Mouse (Mus musculus): Measurements from ENCODE around the gene Nphp1.

Nphp1 gene

DNA sequence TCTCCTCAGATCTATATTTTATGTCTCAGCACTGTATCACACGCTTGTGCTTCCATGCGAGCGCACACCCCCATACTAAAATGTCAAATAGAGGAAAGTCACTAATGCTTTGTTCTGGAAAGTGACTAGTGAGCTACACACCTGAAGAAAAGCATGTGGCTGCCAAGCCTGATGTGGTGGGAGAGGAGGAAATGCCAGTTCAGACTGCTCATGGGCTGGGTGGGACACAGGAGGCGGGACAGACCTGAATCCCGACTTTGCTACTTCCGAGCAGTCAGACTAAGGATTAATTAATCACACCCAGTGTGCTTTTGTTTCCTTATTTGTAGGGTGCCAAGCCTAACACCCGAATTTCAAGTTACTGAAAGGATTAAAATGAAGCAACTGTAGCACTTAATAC, 40.4 kb downstream of the Nphp1 start:
- DNase-seq: no peak

DNA sequence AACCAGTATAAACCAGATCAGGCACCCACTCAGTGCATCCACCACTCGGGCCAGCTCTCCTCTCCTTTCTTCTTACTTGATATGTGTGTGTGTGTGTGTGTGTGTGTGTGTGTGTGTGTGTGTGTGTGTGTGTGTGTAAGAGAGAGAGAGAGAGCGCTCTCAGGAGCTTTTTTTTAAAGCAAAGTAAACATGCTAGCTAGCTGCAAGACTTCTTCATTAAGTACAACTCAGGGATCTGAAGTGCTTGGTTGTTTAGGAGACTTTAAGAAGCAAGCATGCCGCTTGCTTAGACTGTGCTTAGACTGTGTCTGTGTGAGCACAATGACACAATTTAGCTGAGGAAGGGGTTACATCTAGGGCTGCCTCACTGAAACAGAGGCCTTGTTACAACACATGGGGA, 46.1 kb downstream of the Nphp1 start:
- no peak for DNase-seq

DNA sequence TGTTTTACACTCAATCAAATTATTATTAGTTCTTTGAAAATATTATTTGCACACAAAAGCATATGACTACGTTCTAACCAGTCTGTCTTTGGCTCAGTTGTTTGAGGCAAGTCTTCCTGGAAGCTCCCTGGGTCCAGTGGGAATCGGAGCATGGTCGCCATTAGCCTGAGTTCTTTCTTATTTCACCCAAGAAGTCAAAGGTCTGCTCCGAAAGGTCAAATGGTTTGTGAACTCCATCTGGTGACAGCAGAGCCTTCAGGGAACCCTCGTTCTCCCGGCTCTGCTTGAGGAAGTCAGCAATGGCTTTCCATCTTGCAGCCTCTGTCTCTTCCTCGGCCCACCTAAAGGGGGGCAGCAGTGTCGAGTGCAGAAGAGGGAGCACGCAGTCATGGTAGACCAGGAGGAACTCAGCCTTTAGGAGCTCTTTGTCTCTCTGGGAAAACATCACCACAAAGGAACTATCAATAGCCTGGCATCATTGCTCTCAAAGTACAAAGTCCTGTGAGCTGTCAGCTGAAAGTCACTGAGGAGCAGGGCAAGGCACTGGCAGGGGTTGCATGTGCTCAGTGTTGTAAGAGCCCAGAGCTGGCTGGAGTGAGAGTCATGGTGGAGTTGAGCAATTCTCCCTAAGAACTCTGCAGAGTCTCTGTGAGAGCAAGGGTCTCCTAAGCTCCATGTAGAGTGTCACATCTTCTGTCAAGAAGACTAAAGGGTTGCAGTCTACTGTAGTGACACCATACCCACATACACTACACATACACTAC, 47.8 kb downstream of the Nphp1 start:
- no peak for DNase-seq

DNA sequence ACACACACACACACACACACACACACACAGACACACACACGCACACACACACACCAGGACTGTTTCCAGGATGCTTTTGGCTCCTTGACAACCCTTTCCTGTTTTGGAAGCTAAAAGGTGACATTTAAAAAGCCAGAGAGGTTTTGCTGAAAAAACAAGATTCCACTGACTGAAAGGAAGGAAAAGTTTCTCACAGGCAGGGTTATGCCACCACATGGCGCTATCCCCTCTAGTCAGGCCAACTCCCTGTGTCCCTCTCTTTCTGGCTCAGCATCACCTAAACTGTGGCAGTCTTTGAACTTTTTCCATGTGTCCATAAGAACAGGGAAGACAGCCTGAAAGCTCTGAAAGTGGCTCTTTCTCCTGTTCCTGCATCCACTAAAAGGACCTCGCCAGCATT, 50.8 kb downstream of the Nphp1 start:
- DNase-seq: no peak

DNA sequence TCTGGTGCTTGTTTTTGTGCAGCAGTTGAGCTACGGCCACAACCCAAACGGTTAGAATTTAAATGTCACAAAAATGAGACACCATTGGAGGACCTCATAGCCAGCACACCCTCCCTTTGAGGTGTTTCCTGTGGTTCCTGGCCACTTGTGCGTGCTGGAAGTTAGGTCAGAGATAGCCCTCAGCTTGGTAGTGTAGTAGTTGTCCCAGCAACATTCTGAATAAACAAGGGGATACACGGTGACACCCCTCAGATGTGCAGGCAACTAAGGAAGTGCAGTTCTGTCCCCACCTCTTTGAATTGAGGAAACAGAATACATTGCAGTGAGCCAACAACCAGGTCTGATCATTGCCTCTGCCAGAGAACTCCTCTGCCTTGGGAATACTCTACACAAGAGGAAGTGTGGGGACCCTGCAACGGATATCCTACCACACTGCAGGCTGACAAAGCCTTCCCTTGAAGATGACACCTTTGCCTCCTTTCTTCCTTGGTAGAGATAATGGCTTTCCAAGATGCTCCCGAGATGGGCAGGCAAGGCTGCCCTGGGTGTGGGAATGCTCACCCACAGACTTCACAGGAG, 52.0 kb downstream of the Nphp1 start:
- DNase-seq: no peak

DNA sequence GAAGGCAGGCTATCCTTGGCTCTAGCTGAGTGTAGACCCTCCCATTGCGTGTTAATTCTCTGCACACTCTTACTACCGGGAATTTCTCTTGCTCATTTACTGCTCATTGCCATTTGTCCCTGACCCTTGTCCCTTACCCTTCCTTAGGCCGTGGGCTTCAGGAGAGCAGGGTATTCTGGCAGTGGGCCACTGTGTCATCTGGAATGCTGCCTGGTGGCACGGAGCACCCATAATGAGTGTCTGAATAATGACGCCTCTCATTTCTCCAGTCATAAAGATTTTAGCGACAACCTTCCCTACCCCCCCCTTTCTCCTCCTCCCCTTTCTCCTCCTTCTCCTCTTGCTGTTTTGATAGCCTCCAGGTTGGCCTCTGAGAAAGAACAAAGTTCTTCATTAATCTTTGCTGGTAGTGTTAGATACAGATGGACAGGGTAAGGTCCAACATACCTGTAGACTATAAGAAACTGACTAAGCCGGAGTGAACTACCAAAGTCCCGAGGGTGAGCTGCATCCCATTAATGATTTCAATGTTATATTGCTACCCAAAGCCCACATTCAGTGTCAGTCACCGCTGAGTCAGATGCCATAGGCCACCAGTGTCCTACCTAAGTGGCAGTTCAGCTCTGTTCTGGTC, 53.1 kb downstream of the Nphp1 start:
- DNase-seq: no peak

DNA sequence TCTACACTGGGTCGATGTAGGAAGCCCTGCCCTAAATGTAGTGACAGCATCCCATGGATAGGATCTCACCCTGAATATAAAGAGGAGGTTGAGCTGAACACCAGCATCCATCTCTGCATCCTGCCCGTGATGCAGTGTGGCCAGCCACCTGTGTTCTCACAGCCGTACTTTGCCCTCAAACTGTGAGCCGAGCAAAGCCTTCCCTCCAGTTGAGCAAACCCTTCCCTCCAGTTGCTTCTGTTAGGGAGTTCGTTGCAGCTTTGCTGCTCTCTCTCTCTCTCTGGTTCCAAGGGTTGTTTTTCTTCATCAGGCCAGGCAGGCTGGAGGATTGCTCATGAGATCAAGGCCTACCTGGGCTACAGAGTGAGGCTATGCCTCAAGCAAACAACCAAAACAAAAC, 53.8 kb downstream of the Nphp1 start:
- no peak for DNase-seq

DNA sequence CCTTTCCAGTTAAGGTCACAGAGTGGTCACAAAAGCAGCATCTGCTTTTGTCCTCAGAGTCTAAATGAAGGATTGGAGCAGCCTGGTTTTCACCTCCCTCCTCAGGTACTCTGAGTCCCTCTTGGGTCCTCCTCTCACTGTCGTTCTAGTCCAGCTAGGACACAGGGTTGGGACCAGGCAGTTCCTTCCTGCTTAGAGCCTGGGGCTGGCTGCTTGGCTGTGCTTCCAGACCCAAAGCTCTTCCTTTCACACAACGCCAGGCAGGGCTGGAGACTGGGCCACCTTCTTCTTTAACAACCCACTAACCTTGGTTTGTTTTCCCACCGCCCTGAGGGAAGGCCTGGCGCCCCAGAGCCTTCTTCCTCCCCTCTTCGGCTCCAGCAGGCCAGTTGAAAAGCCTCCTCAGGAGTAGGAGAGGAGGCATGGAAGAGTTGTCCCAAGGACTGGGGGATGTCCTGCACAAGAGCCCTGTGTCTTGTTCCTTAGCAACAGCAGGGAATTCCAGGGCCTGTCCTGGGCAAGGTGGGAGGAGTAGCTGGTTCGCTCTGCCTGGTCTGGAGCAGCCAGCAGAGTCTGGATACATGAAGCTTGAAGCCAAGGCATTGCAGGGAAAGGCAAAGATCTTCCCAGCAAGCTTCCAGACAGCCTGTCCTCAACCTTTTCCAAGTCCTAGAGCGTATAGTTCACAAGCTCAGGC, 58.2 kb downstream of the Nphp1 start:
- no peak for DNase-seq

DNA sequence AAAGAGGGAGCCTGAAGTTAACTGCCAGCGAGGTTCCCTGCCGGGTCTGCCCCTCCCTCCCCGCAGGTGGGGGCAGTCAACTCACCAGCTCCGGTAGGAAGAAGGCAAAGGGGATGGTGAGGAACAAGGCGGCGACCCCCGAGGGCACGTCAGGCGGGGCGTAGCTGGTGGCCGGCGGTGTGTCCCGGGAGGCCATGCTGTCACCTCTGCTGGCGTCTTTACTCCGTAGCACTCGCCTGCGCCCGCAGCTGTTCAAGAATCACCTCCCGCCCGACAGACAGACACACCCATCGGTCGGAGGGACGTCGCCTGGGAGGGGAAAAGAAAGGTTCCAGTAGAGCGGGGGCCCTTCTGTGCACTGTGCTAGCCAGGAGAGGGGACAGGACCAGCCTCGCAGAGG, 59.0 kb downstream of the Nphp1 start, which contains the start of gene Mall:
Gene Mall, minus strand, starts transcription at position 262 of the 400 bp plus-strand sequence.
- peak in 1 of 2 experiments; percentile 19 for DNase-seq

DNA sequence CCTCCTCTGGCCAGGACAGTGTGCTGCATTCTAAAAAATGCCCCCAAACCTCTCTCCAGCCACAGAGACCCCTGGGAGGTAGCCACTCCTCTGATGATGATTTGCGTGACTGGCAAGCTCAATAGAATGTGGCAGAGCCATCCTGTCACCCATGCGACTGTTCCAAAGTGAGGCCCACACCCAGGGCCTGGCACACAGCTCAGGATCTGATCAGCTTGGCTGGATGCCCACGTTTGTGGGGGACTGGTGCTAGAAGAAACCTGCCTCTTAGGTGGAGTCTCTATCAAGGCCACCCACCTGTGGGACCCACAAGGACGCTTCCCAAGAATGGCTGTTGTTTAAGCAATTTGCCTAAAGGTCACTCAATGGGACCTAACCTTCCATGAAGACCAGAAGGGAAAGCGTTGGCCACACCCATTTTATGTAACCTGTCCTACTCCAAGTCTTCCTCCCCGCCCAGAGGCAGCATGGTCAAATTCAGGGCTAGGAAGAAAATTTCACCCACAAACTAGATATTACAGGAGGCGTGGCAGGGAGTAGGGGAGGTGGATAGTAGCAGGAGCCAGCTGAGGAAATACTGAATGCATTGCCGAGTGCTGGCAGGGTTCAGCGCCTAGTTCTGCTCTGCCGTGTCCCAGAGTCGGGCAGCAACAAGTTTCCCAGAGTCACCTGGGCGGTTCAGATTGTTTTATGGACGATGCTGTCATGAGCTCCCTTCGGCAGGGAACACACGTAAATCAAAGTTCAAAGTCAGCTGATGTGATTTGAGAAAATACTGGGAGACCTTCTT, 59.8 kb downstream of the Nphp1 start:
- DNase-seq: peak; percentile 20 to 36

DNA sequence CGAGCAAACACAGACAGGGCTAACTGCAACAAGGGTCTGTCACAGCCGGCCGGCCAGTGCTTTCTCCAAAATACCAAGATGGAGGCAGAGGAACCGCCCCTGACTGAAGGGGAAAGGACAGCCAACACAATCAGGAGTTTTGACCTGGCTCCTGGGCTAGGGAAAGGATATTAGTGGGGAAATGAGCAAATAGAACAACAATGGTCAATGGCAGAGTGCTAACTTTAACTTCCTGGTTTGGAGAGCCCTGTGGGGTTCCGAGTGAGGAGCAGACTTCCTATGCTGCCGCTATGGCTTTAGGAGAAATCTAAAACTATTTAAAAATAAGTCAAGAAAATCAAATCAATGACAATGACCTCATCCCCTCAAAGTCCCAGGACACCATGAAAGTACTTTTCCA, 60.6 kb downstream of the Nphp1 start:
- DNase-seq: no peak

DNA sequence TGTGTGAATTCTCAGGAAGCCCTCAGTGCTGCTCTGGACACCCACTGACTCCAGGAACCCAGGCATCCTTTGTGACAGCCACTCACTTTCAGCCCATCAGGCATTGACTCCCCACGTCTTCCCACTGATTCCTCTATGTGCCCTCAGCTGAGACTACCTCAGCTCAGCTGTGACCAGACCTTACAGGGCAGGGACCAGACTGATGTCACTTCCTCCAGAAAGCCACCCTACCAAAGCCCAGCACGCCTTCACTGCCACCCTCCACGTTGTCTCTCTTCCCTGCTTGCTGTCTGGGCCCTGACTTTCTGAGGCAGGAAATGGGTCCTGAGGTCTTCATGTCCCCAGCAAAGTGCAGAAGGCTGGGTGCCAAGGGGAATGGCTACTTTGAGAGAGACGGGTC, 65.5 kb downstream of the Nphp1 start:
- peak; percentile 15 to 28 for DNase-seq

DNA sequence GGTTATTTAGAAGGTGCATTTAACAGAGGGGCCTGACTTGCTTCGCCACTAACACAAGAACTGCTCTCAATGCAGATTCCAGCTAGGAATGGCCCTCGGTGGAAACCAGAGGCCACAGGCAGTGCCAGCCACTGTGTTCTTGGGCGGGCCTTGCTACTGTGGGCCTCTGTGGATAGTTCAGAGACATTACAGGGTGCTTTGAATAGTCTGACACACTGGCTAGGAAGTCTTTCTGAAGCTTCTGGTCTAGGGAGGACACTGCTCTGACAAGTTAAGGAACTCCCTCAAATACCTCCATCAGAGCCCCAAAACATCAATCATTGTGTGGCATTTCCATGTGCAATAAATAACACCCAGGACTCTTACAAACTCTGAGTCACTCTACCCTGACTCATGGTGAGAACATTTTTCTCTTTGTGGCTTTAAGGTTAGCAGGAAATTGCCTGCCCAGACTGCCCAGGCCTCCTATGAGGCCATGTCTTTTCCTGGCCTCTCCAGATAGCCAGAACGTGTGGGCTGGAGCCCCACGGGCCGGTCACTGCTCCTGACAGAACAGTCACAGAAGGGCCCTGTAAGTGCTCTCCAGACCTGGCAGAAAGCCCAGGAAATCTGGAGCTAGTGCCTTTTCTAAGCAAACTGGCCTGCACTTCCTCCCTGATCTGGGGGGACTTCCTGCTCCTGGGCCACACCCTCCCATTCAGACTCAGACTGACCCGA, 66.4 kb downstream of the Nphp1 start:
- peak; percentile 94 to 95 for DNase-seq

DNA sequence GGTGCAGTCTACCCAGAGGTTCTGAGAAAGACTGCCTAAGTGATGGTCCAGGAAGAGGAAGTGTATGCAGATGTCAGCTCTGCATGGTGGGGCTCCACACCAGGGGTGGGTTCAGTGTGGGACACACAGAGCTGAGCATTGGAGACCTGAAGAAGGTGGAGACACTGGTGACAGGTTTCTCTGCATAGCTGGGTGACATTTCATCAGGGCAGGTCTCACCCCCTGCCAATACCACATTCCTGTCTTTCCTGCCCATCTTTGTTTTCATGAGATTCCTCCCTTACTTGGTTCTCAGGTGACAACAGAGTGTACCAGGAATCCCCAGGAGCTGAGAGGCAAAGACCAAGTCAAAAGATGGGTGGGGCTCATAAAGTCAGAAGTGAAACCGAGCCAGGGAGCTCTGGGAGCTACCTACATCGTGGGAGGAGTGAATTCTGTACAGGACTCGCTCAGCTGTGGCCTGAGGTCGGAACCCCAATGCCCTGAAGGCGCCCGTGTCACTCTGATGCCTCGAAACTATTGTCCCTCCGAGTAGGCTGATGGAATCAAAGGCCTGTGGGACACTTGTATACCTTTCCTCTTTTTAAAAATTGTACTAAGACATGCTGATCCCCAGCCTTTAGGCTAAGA, 69.7 kb downstream of the Nphp1 start:
- no peak for DNase-seq

DNA sequence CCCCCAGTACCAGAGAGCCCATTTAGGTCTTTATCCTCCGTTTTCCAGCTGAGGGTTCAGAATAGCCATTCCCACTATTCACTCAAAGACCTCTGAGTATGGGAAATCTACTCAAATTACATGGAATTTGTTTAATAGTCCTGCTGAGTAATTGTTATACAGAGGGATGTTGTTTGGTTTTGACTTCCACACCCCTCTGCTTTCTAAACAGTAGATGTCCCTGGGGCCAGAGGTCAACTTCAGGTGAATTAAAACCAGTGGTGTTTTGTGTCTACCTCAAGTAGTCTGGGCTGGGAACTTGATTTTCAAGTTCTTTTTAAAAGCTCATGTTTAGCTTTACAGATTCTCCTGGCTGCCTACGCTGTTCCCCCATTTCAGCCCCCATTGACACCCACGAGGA, 74.0 kb downstream of the Nphp1 start:
- DNase-seq: no peak

DNA sequence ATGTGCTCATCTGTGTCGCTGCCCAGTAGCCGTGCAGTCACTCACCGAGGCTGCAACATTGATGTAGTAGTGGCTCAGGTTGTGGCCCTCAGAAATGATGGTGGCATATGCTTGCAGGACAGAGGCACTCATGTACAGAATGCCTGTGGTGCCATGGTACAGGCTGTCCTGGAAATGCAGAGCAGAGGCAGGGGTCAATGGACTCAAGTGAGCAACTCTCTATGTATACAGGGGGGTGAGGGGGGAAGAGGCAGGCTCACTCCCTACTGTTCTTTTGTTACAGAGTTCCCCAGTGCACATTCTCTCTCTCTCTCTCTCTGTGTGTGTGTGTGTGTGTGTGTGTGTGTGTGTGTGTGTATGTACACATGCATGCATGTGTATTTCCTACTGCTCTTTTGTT, 79.9 kb downstream of the Nphp1 start:
- DNase-seq: no peak

DNA sequence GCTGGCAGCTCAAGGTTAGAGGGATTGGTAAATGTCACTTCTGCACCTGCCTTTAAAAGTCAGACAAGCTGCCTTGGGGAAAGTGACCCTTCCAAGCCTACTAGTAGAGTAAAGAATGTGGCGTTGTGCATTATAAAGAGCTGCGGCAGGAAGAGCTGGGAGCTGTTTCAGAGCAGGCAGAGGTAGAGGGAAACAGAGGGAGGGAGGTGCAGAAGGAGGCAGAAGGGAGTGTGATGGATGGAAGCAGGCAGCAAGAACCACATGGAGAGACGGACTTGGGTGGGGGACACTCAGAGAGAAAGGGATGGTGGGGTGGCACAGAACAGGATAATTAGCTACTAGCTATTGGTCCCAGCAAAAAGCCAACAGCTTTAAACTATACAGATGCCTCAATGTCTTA, 80.6 kb downstream of the Nphp1 start:
- DNase-seq: no peak

DNA sequence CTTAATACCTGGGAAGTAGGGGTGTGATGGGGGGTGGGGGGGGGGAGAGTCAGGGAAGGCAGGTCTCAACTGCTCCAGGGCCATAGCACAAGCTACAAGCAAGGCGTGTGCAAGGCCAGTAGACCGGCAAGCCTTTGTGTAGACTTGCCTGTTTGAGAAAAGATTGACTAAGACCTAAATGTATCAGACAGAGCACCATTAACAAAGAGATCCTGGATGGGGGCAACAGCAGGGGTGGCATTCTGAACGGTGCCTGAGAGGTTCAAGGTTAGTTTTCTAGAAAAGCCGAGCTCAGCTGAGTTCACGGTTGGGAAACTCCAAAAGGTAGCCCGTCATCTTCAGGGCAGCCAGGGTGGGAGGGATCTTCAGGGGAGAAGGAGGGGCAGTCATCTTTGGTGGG, 83.4 kb downstream of the Nphp1 start:
- no peak for DNase-seq

All from lung, postnatal 4 days (tissue).